Mouse (Mus musculus): ENCODE measurements around the gene Ckm.

The Ckm gene

GRCm38 (mm10) chr7:19464367-19465307 is 60.1 kb downstream of the Ckm start:
- DNase-seq (ENCODE audit: low read depth in 1 of 2, low spot score in 2 of 2), result no peak

- DNase-seq (ENCODE audit: low read depth in 1 of 2, low spot score in 2 of 2), result no peak
Measured at GRCm38 (mm10) chr7:19466602-19467145, 62.1 kb downstream of the Ckm start.

GRCm38 (mm10) chr7:19467638-19468037 is 63.1 kb downstream of the Ckm start:
- no peak for DNase-seq (ENCODE audit: low read depth in 1 of 2, low spot score in 2 of 2)

DNA sequence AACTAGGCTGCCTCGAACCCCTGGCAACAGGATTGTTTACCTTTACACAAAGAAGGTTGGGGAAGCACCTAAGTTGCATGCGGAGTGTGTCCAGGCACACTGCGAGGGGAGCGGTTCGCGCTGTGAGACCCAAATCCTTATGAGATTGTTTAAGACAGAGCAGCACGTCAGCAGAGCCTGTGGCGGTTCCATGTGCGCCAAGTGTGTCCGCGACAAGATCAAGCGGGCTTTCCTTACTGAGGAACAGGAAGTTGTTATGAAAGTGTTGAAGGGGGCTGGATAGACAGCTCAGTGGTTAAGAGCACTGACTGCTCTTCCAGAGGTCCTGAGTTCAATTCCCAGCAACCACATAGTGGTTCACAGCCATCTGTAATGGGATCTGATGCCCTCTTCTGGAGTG is 63.7 kb downstream of the Ckm start:
- DNase-seq (ENCODE audit: low read depth in 1 of 2, low spot score in 2 of 2), result no peak

DNA sequence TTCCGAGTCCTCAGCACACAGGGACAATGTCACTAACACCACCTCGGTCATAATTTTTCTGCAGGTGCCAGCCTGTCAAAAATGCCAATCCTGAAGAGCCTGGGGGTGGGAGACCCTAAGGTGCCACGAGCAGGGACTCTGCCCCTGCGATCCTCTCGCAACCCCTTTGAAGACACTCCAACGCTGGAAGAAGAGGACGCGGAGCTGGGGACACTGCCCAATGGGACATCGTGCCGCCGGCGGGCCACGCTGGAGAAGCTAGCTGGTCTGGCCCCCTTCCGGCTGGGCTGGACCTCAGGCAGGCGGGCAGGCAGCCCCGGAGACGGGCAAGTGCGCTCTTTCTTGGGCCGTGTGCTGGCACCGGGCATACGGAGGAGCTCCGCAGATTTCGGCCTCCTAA is 64.8 kb downstream of the Ckm start:
- DNase-seq (ENCODE audit: low read depth in 1 of 2, low spot score in 2 of 2), result no peak

DNA sequence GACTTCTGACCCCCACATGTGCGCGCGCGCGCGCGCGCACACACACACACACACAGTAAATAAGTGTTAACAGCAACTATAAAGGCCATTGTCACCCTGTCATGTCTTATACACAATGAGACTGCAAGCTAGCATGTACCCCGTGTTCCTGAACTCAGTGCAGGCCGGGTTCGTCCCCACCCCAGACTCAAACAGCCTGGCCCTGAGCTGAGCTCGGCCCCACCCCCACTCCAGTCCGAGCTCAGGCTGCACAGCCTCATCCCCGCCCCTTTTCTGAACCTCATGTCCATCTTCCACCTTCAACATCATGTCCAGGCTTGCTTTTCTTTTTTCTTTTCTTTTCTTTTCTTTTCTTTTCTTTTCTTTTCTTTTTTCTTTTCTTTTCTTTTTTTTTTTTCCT is 65.7 kb downstream of the Ckm start:
- no peak for DNase-seq (ENCODE audit: low read depth in 1 of 2, low spot score in 2 of 2)

GRCm38 (mm10) chr7:19472403-19472802 is 67.8 kb downstream of the Ckm start:
- DNase-seq (ENCODE audit: low read depth in 1 of 2, low spot score in 2 of 2), result no peak

Measured in monocyte, adult 2 months (primary cell).